Mouse (Mus musculus): ENCODE measurements around the gene Gpr62. TPM values are rescaled to one million over a fixed set of nuclear protein-coding genes. Genes with fewer than 3 reads are reported as not detected.
"Not testable (repeated sequence)": the region's sequence is repeated elsewhere in the genome, so short reads cannot be mapped to it uniquely, and the experiment has no call there.

Gpr62 gene
- not detected in 2 replicates for total RNA-seq (2017)

- no peak for ATAC-seq (ENCODE audit: extremely low read depth, insufficient number of reproducible peaks, low FRiP score, poor library complexity, severe bottlenecking)
Observed at GRCm38 (mm10) chr9:106465571-106466200, at the start of gene Gpr62. Gene Gpr62 (minus strand): TSS chr9:106465938.

GRCm38 (mm10) chr9:106514273-106514672, 48.5 kb upstream of the Gpr62 start, which contains the start of gene Iqcf5:
Gene Iqcf5 (plus strand): TSS chr9:106514573.
- no peak for ATAC-seq (ENCODE audit: extremely low read depth, insufficient number of reproducible peaks, low FRiP score, poor library complexity, severe bottlenecking)

DNA sequence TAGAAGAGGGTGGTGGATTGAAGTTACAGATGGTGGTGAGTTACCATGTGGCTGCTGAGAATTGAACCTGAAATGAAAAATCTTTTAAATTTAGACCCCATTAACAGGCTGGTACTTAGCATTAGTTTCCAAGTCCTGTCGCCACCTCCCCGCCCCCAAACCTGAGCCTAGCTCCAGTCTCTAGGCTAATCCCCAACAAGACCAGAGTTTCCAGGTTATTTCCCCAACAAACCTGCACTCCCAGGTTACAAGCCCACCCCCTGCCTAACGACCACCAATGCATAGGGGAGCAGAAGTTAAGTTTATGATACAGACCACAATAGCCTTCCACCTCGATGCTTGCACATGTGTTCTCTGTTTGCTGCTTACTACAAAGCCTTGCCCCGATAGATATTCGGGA, 47.8 kb upstream of the Gpr62 start:
- ATAC-seq (ENCODE audit: extremely low read depth, insufficient number of reproducible peaks, low FRiP score, poor library complexity, severe bottlenecking): no peak

- ATAC-seq (ENCODE audit: extremely low read depth, insufficient number of reproducible peaks, low FRiP score, poor library complexity, severe bottlenecking): no peak
Observed at GRCm38 (mm10) chr9:106512729-106513450, 47.2 kb upstream of the Gpr62 start.

- no peak for ATAC-seq (ENCODE audit: extremely low read depth, insufficient number of reproducible peaks, low FRiP score, poor library complexity, severe bottlenecking)
Observed at GRCm38 (mm10) chr9:106509356-106509755, 43.6 kb upstream of the Gpr62 start.

- ATAC-seq (ENCODE audit: extremely low read depth, insufficient number of reproducible peaks, low FRiP score, poor library complexity, severe bottlenecking): no peak
Observed at GRCm38 (mm10) chr9:106504246-106504645, 38.5 kb upstream of the Gpr62 start.

- no peak for ATAC-seq (ENCODE audit: extremely low read depth, insufficient number of reproducible peaks, low FRiP score, poor library complexity, severe bottlenecking)
Observed at GRCm38 (mm10) chr9:106501846-106502245, 36.1 kb upstream of the Gpr62 start.

- ATAC-seq (ENCODE audit: extremely low read depth, insufficient number of reproducible peaks, low FRiP score, poor library complexity, severe bottlenecking): no peak
Observed at GRCm38 (mm10) chr9:106499667-106500066, 33.9 kb upstream of the Gpr62 start, which contains the start of gene Iqcf1. Gene Iqcf1 (plus strand): TSS chr9:106499967.

DNA sequence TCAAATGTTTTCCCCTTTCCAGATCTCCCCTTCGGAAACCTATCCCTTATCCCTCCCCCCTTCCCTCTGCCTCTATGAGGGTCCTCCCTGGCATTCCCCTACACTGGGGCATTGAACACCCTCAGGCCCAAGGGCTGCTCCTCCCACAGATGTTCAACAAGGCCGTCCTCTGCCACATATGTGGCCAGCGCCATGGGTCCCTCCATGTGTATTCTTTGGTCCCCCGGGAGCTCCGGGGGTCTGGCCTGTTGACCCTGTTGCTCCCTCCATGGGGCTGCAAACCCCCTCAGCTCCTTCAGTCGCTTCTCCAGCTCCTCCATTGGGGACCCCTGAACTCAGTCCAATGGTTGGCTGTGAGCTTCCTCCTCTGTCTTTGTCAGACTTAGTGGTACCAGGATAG, 21.9 kb upstream of the Gpr62 start:
- ATAC-seq (ENCODE audit: extremely low read depth, insufficient number of reproducible peaks, low FRiP score, poor library complexity, severe bottlenecking): not testable (repeated sequence)

- no peak for ATAC-seq (ENCODE audit: extremely low read depth, insufficient number of reproducible peaks, low FRiP score, poor library complexity, severe bottlenecking)
Observed at GRCm38 (mm10) chr9:106485076-106485475, 19.3 kb upstream of the Gpr62 start.

DNA sequence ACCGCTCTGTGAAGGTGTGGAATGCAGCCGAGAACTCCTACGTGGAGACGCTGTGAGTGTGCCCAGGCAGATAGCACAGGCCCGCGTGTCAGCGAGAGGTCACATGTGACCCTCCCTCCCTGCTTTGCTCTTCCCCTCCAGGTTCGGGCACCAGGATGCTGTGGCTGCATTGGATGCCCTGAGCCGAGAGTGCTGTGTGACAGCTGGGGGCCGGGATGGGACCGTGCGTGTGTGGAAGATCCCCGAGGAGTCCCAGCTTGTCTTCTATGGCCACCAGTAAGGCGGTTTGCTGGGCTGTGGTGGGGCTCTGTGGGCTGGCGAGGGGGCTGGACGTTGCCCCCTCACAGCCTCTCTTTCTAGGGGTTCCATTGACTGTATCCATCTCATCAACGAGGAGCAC, 17.9 kb upstream of the Gpr62 start:
- ATAC-seq (ENCODE audit: extremely low read depth, insufficient number of reproducible peaks, low FRiP score, poor library complexity, severe bottlenecking): no peak

- ATAC-seq (ENCODE audit: extremely low read depth, insufficient number of reproducible peaks, low FRiP score, poor library complexity, severe bottlenecking): no peak
Observed at GRCm38 (mm10) chr9:106483136-106483535, 17.4 kb upstream of the Gpr62 start.

DNA sequence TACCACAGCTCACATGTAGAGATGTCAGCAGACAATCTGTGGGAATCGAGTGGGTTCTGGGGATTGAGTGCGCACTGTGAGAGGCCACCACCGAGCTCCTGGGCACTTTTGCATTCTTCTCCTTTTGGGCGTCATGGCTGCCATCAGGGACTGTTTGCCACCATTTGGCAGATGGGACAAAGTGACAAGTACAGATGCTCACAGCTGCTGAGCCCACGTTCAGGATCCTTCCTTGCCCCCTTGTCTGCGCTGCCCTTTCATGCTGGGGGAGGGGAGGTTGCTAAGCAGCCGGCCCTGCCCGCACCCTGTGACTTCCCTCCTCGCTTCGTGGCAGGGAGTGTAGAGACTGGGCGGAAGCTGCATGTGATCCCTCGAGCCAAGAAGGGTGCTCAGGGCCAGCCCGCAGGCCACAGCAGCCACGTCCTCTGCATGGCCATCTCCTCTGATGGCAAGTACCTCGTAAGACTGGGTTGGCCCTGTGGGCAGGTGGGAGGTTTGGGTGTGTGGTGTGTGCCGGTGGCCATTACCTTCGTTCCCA, 16.9 kb upstream of the Gpr62 start:
- no peak for ATAC-seq (ENCODE audit: extremely low read depth, insufficient number of reproducible peaks, low FRiP score, poor library complexity, severe bottlenecking)

GRCm38 (mm10) chr9:106481676-106482075, 15.9 kb upstream of the Gpr62 start:
- ATAC-seq (ENCODE audit: extremely low read depth, insufficient number of reproducible peaks, low FRiP score, poor library complexity, severe bottlenecking): no peak

DNA sequence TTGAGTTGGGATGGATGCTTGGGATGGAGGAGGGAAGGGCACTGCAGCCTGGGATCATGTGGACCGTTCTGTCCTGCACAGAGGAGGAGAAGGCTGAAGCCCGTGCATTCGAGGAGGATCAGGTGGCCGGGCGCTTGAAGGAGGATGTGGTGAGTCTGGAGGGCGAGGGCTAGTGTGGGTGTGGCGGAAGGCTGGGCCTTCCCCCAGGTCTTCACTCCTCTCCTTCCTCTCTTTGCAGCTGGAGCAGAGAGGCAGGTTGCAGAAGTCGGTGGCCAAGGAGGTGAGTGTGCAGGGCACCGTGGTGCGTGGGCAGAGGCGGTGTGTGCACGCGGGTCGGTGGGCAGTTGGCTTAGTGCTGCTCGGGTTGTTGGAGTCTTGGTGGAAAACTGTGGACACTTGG, 15.3 kb upstream of the Gpr62 start:
- no peak for ATAC-seq (ENCODE audit: extremely low read depth, insufficient number of reproducible peaks, low FRiP score, poor library complexity, severe bottlenecking)

DNA sequence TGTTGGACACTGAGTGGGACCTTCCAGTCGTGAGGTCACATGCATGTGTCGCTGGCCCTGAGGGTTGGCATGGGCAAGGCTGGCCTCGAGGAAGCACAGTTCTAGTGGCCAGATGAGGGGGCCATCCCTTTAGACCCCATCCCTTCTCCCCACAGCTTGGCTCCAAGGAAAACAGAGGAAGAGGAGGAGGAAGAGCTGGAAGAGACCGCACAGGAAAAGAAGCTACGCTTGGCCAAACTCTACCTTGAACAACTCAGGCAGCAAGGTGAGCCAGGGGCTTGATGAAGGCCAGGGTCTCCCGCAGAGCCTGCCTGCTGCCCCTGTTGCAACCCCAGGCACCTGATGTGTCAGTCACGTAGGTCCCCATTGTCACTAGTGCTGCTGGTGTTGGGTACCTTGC, 14.8 kb upstream of the Gpr62 start:
- ATAC-seq (ENCODE audit: extremely low read depth, insufficient number of reproducible peaks, low FRiP score, poor library complexity, severe bottlenecking): no peak

GRCm38 (mm10) chr9:106478101-106478500, 12.4 kb upstream of the Gpr62 start:
- no peak for ATAC-seq (ENCODE audit: extremely low read depth, insufficient number of reproducible peaks, low FRiP score, poor library complexity, severe bottlenecking)

GRCm38 (mm10) chr9:106477649-106478048, 11.9 kb upstream of the Gpr62 start:
- ATAC-seq (ENCODE audit: extremely low read depth, insufficient number of reproducible peaks, low FRiP score, poor library complexity, severe bottlenecking): no peak

DNA sequence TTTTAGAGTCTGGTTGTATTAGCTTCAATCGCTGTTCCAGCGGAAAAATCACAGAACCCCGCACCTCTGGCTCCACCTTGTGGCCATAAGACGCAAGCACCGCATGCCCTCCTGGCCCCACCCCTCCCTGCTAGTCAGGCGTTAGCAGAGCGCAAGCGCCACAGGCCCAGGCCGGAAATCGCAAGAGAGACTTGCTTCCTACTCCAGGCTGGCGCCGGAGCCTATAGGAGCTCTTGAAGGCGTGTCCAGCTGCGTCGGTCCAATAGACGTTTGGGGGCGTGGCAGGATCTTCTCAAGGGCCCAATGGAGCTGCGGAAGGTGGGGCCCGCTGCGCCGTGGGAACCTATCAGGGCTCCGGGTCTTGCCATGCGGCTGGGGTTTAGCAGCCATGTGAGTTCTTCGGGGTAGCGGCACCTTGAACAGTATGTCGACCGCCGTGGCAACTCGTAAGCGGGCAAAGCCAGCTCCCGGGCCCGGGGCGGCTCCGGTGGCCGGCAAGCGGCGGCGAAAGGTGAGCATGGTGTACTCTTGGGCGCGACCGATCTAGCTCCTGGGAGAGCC, 11.3 kb upstream of the Gpr62 start, which contains the start of gene Parp3:
Gene Parp3 (minus strand): TSS at position 26 of the 561 bp plus-strand sequence.
- ATAC-seq (ENCODE audit: extremely low read depth, insufficient number of reproducible peaks, low FRiP score, poor library complexity, severe bottlenecking): peak; percentile 92

Measured in neutrophil, adult 5-6 weeks (primary cell).